Comparison of ENCODE assay signal across 12 mouse cellular contexts in the genomic region with DNA sequence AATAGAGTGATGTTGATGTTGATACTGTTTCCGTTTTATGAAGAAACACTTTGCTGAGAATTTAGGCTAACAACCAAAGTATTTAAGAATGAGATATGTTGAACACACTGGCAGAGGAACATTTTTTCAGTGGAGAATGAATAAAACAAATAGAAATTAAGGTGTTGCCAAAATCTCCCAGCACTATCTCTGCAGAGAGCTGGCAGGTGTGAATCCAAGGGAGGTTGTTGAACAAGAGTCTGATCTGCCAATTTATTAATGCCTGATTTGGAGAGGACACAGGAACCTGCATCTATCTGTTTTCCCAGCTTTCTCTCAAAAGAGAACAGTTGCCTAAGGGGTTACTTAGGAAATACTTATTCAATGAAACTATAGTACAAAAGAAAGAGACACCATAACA.
"Had no signal": no experiment of that assay in that cellular context is flagged by ENCODE, and none has a peak within 500 bp of the region (broad histone marks: within the 10 kb centered on the region; RNA-seq: fewer than 3 reads in every experiment).

No protein-coding gene starts in this region.

- H3K36me3 ChIP-seq: kidney, embryonic 15.5 days; liver, embryonic 13.5 days; midbrain, embryonic 13.5 days had no signal

- ATAC-seq: lung, postnatal 0 days; midbrain, embryonic 13.5 days had no signal

- H3K4me2 ChIP-seq: kidney, embryonic 15.5 days; liver, embryonic 13.5 days; lung, embryonic 14.5 days; midbrain, embryonic 13.5 days had no signal

- H3K9ac ChIP-seq: kidney, embryonic 15.5 days; liver, embryonic 13.5 days; lung, embryonic 14.5 days; midbrain, embryonic 13.5 days had no signal

- H3K9me3 ChIP-seq: kidney, embryonic 15.5 days; liver, embryonic 13.5 days; midbrain, embryonic 13.5 days had no signal

- DNase-seq: kidney, postnatal 10 days; kidney, postnatal 36 days; layer of hippocampus, postnatal 36 days; liver, embryonic 13.5 days; lung, embryonic 14.5 days; thymus, adult 18-20 months; thymus, postnatal 36 days had no signal

- H3K4me3 ChIP-seq: kidney, embryonic 15.5 days; left cerebral cortex, adult 2 months; liver, embryonic 13.5 days; midbrain, embryonic 13.5 days had no signal

- H3K27ac ChIP-seq: kidney, embryonic 15.5 days; left cerebral cortex, adult 2 months; liver, embryonic 13.5 days; macrophage; midbrain, embryonic 13.5 days had no signal

- H3K4me1 ChIP-seq: kidney, embryonic 15.5 days; liver, embryonic 13.5 days; midbrain, embryonic 13.5 days had no signal

- H3K27me3 ChIP-seq: kidney, embryonic 15.5 days; liver, embryonic 13.5 days; midbrain, embryonic 13.5 days had no signal
